Mouse (Mus musculus) neural tube, embryonic 14.5 days (tissue): ENCODE data around the gene Gmip. TPM values are rescaled to one million over a fixed set of nuclear protein-coding genes. Genes with fewer than 3 reads are reported as not detected.

Experiments
- ATAC-seq: fragments of 200-750 bp; cut with Nextera tagmentation; 2 replicates; pipeline ENCODE4 v1.8.0; 2017; ENCODE audit warnings: low read depth, mild to moderate bottlenecking, moderate TSS enrichment, moderate library complexity
- H3K27ac ChIP-seq: fragments of 300-500 bp; sonication (generic); 2 replicates; pipeline ENCODE4 v1.5.1; 2014; ENCODE audit warnings: low read depth, mild to moderate bottlenecking, control low read depth, low read length, moderate library complexity, mixed read lengths
- H3K27me3 ChIP-seq: fragments of 300-500 bp; sonication (generic); 2 replicates; pipeline ENCODE4 v1.6.1; 2014; ENCODE audit warnings: low read length; ENCODE audit not compliant: control insufficient read depth, insufficient read depth
- H3K36me3 ChIP-seq: fragments of 300-500 bp; sonication (generic); 2 replicates; pipeline ENCODE4 v1.6.1; 2014; ENCODE audit warnings: low read length, mixed read lengths; ENCODE audit not compliant: control insufficient read depth, insufficient read depth
- H3K4me1 ChIP-seq: fragments of 300-500 bp; sonication (generic); 2 replicates; pipeline ENCODE4 v1.6.1; 2014; ENCODE audit warnings: low read length; ENCODE audit not compliant: control insufficient read depth, insufficient read depth
- H3K4me2 ChIP-seq: fragments of 300-500 bp; sonication (generic); 2 replicates; pipeline ENCODE4 v1.6.1; 2014; ENCODE audit warnings: mild to moderate bottlenecking, low read depth, low read length, control low read depth
- H3K4me3 ChIP-seq: fragments of 300-500 bp; sonication (generic); 2 replicates; pipeline ENCODE4 v1.5.1; 2014; ENCODE audit warnings: low read depth, low read length, control low read depth, mixed read lengths
- H3K9ac ChIP-seq: fragments of 300-500 bp; sonication (generic); replicated peaks from 2 replicates; pipeline ENCODE4 v1.6.1; 2014; ENCODE audit warnings: low read depth, mild to moderate bottlenecking, control low read depth, low read length, mixed read lengths
- H3K9me3 ChIP-seq: fragments of 300-500 bp; sonication (generic); 2 replicates; pipeline ENCODE4 v1.6.1; 2016; ENCODE audit warnings: low read length; ENCODE audit not compliant: control insufficient read depth
- WGBS: fragments of 180-500 bp; shearing (Covaris S2); extraction: QIAGEN DNeasy Blood & Tissue Kit; methylation state at CpG from one replicate; pipeline ENCODE4 v1.1.7; 2014; 5-methylcytosine and 5-hydroxymethylcytosine counted together
- polyA plus RNA-seq: library from polyadenylated mRNA; unstranded; fragments of >200 nt; fragmentation: Nextera tagmentation; extraction: Ambion mirVana; gene quantifications from 2 replicates; pipeline ENCODE4 v1.2.1, GENCODE M21; 2014

The Gmip gene
- polyA plus RNA-seq, 1 experiment from 2014 or later, result 31.3 TPM

DNA sequence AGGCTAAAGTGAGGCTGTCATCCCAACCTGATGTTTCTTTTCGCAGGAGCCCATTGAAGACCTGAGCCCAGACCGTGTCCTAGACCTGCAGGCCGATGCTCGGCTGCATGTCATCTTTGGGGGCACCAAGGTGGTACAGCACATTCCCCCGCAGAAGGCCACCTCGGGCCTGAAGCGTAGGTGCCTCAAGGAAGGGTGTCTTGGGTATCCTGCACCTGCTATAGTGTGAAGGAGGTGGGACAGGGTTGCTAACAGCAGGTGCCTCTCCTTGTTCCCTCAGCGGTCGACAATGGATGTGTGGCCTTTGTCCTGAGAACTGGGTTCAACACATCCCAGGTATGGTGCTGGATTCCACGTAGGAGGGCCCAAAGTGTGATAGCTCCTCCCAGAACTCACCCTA, 10.8 kb upstream of the Gmip start:
- peaks cover 4% of the 10 kb centered on the region; the same call in 1 of the 2 replicates for H3K4me1 ChIP-seq
- no peak overlapping the region for H3K27ac ChIP-seq
- no peak overlapping the region for H3K9ac ChIP-seq
- ATAC-seq, result no peak
- no peak overlapping the region for H3K4me3 ChIP-seq
- no peaks in the 10 kb centered on the region for H3K9me3 ChIP-seq
- no peak overlapping the region for H3K4me2 ChIP-seq
- WGBS, result 92% methylated on average over 10 of the region's 10 CpGs
- H3K27me3 ChIP-seq, result no peaks in the 10 kb centered on the region
- H3K36me3 ChIP-seq, result peaks cover 72% of the 10 kb centered on the region

DNA sequence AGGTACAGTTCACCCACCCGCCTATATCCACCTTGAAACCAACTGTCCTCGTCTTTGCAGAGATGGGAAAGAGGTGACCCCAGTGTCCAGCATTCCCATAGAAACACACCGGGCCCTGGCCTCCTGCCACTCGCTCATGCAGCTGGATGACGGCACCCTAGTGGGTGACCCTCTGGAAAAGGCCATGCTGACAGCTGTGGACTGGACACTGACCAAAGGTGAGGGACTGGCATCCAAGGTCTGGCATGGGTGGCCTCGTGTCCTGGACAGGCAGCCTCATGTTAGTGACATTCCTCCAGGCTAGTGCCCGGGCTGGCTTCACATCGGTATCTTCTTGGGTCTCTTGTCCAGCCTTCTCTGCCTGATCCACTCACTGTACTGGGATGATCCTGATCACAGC, 9.2 kb upstream of the Gmip start:
- Histone ChIP-seq H3K9ac (no peak overlapping the region), H3K27ac (no peak overlapping the region), H3K27me3 (no peaks in the 10 kb centered on the region), H3K36me3 (peaks cover 79% of the 10 kb centered on the region), H3K4me2 (no peak overlapping the region), H3K4me3 (no peak overlapping the region), H3K4me1 (no peaks in the 10 kb centered on the region), H3K9me3 (no peaks in the 10 kb centered on the region)
- 93% methylated on average over 8 of the region's 8 CpGs for WGBS
- no peak for ATAC-seq

DNA sequence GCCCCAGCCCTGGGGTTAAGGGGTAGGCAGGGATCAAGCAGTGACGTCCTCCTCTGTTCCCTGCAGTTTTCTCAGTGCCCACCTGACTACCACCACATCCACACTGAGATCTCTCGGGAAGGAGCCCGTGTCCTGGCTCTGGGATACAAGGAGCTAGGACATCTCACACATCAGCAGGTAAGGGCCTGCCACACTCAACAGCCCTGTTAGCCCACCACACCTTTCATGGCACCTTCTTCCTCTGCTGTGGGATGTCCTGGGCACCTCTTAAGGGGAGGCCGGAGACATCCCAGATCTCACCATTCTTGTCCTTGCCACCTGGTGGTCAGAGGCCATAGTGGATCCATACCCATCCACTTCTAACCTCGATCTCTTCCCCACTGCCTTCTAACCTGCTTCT, 8.5 kb upstream of the Gmip start:
- Histone ChIP-seq H3K9me3 (no peaks in the 10 kb centered on the region), H3K4me2 (no peak overlapping the region), H3K27me3 (no peaks in the 10 kb centered on the region), H3K4me3 (no peak overlapping the region), H3K4me1 (no peaks in the 10 kb centered on the region), H3K9ac (0 out of 2 replicates have a peak overlapping the region, but pooled peaks have one; percentile 21), H3K36me3 (peaks cover 84% of the 10 kb centered on the region), H3K27ac (no peak overlapping the region)
- ATAC-seq, result no peak
- 89% methylated on average over 5 of the region's 5 CpGs for WGBS

DNA sequence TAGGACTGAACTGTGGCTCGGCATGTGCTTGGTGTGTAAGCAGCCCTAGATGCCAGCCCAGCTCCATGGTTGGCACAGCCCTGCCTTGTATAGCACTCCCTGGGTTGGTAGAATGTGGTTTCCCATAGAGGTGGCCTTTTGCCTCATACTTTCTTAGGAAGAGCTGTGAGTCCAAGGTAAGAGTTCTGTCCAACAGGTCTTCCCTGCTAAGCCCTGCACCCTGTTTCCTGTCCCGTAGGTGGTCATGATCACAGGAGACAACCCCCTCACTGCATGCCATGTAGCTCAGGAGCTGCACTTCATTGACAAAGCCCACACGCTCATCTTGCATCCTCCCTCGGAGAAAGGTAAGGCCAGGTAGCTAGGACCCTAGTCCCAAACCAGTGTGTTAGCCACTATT, 6.7 kb upstream of the Gmip start:
- H3K4me3 ChIP-seq, result no peak overlapping the region
- no peak overlapping the region for H3K4me2 ChIP-seq
- H3K9me3 ChIP-seq, result no peaks in the 10 kb centered on the region
- no peaks in the 10 kb centered on the region for H3K4me1 ChIP-seq
- WGBS, result 97% methylated on average over 4 of the region's 4 CpGs
- ATAC-seq, result no peak
- no peak overlapping the region for H3K27ac ChIP-seq
- H3K9ac ChIP-seq, result no peak overlapping the region
- no peaks in the 10 kb centered on the region for H3K27me3 ChIP-seq
- H3K36me3 ChIP-seq, result peaks cover 86% of the 10 kb centered on the region

DNA sequence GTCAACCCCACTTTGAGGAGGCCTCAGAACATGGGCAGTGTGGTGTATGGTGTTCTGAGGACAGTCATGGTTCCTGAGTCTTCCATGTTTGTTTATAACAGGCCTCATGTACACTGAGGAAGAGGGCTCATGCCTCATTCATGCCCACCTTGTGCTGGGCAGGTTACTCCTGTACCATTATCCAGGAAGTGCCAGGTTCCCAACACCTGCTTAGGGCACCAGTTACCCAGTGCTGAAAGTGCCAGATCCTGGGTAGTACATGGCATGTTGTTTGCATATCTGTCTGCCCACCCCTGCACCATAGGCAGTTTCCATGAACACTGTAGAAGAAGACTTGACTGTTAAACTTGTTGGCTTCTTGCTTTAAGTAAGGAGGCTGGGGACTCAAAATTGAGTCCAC, 6.3 kb upstream of the Gmip start:
- Histone ChIP-seq H3K27me3 (no peaks in the 10 kb centered on the region), H3K9me3 (no peaks in the 10 kb centered on the region), H3K4me3 (no peak overlapping the region), H3K4me2 (no peak overlapping the region), H3K27ac (no peak overlapping the region), H3K4me1 (no peaks in the 10 kb centered on the region), H3K9ac (no peak overlapping the region), H3K36me3 (peaks cover 86% of the 10 kb centered on the region)
- no peak for ATAC-seq

DNA sequence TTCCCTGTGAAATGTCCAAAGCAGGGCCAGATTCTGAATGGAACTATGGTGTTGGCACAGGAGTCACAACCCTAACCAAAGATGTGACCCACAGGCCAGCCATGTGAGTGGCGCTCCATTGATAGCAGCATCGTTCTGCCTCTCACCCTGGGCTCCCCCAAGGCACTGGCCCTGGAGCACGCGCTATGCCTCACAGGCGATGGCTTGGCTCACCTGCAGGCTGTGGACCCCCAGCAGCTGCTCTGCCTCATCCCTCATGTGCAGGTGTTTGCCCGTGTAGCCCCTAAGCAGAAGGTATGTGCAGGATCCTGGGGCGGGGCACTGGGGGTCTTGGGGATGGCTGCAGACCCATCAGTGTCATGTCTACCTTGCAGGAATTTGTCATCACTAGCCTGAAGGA, 5.1 kb upstream of the Gmip start:
- Histone ChIP-seq H3K9ac (no peak overlapping the region), H3K36me3 (peaks cover 80% of the 10 kb centered on the region), H3K4me2 (no peak overlapping the region)

DNA sequence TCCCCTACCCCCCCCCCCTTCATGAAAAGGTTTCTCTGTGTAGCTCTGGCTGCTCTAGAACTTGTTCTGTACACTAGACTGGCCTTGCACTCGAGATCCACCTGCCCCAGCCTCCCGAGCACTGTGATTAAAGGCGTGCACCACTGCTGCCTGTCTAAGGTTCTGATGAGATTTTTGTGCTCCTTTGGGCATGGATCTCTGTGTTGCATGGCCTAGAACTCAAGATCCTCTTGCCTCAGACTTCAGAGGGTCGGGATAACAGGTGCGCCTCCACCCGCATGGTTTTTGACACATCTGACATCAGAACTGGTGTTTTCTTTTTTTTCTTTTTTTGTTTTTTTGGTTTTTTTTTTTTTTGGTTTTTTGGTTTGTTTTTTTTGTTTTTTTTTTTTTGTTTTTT, 3.9 kb upstream of the Gmip start:
- H3K4me3 ChIP-seq, result no peak overlapping the region
- H3K36me3 ChIP-seq, result peaks cover 69% of the 10 kb centered on the region
- no peaks in the 10 kb centered on the region; the same call in 1 of the 2 replicates for H3K4me1 ChIP-seq
- ATAC-seq, result no peak
- WGBS, result 96% methylated on average over 6 of the region's 6 CpGs
- no peaks in the 10 kb centered on the region for H3K9me3 ChIP-seq
- H3K27ac ChIP-seq, result no peak overlapping the region
- no peaks in the 10 kb centered on the region for H3K27me3 ChIP-seq
- H3K9ac ChIP-seq, result no peak overlapping the region
- no peak overlapping the region for H3K4me2 ChIP-seq

More for the DNA sequence above, 5.1 kb upstream of the Gmip start:
- no peak for ATAC-seq
- no peaks in the 10 kb centered on the region for H3K27me3 ChIP-seq
- H3K27ac ChIP-seq, result no peak overlapping the region
- no peaks in the 10 kb centered on the region for H3K9me3 ChIP-seq
- H3K4me3 ChIP-seq, result no peak overlapping the region
- H3K4me1 ChIP-seq, result no peaks in the 10 kb centered on the region
- 96% methylated on average over 7 of the region's 7 CpGs for WGBS

DNA sequence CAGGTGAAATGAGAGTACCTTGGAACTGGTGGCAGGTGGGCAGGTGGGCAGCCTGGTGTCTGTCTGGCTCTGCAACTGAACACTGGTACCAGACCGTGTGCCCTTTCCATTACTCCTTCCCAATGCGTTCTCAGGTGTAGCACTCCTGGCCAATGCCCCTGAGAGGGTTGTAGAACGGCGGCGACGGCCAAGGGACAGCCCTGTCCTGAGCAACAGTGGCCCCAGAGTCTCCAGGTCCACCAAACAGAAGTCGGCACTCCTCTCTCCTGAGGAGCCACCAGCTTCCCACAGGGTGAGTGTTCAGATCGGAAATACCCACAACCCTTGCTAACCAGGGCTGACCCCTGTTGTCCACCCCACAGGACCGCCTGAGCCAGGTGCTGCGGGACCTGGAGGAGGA, 3.4 kb upstream of the Gmip start:
- WGBS, result 97% methylated on average over 10 of the region's 10 CpGs
- no peak overlapping the region for H3K9ac ChIP-seq
- peaks cover 63% of the 10 kb centered on the region for H3K36me3 ChIP-seq
- ATAC-seq, result no peak
- H3K4me2 ChIP-seq, result no peak overlapping the region
- no peak overlapping the region for H3K4me3 ChIP-seq
- H3K4me1 ChIP-seq, result peaks cover 4% of the 10 kb centered on the region; the same call in 1 of the 2 replicates
- no peaks in the 10 kb centered on the region for H3K9me3 ChIP-seq
- H3K27me3 ChIP-seq, result no peaks in the 10 kb centered on the region
- no peak overlapping the region for H3K27ac ChIP-seq

DNA sequence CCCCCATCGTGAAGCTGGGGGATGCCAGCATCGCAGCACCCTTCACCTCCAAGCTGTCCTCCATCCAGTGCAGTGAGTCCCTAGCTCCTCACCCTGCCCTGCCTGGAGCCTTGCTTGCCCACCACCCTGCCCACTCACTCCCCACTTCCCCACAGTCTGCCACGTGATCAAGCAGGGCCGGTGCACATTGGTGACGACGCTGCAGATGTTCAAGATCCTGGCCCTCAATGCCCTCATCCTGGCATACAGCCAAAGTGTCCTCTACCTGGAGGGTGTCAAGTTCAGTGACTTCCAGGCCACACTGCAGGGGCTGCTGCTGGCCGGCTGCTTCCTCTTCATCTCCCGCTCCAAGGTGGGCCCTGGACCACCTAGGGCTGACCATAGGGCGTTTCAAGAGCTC, 3.0 kb upstream of the Gmip start:
- no peak for ATAC-seq
- peaks cover 4% of the 10 kb centered on the region; the same call in 1 of the 2 replicates for H3K4me1 ChIP-seq

DNA sequence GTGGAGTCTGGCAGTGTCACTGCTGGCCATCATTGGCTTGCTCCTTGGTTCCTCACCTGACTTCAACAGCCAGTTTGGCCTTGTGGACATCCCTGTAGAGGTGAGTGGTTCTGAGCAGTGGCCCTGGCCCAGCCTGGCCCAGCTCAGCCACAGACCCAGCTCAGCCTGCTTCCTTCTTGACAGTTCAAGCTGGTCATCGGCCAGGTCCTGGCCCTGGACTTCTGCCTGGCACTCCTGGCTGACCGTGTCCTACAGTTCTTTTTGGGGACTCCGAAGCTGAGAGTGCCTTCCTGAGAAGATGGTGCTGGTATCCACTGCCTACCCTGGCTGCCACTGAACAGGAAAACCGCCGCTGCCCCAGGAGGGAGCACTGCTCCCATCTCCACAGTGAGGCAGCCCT, 1.2 kb upstream of the Gmip start:
- H3K36me3 ChIP-seq, result peaks cover 43% of the 10 kb centered on the region
- H3K9ac ChIP-seq, result no peak overlapping the region
- WGBS, result 88% methylated on average over 5 of the region's 5 CpGs
- no peak for ATAC-seq
- H3K27ac ChIP-seq, result no peak overlapping the region
- H3K4me3 ChIP-seq, result no peak overlapping the region
- peaks cover 4% of the 10 kb centered on the region; the same call in 1 of the 2 replicates for H3K4me1 ChIP-seq
- no peaks in the 10 kb centered on the region for H3K9me3 ChIP-seq
- no peaks in the 10 kb centered on the region for H3K27me3 ChIP-seq
- no peak overlapping the region for H3K4me2 ChIP-seq

More for the DNA sequence above, 3.0 kb upstream of the Gmip start:
- Histone ChIP-seq H3K9me3 (no peaks in the 10 kb centered on the region), H3K4me2 (no peak overlapping the region), H3K9ac (no peak overlapping the region), H3K4me3 (no peak overlapping the region), H3K36me3 (peaks cover 59% of the 10 kb centered on the region), H3K27ac (no peak overlapping the region), H3K27me3 (no peaks in the 10 kb centered on the region)
- 96% methylated on average over 9 of the region's 9 CpGs for WGBS
